Mouse (Mus musculus) WW6 (cell line): Measurements from ENCODE around the gene Ciz1.
A peak's percentile ranks its signal among the peaks of the same experiment; 100 is the strongest.
"Not testable (repeated sequence)": the region's sequence is repeated elsewhere in the genome, so short reads cannot be mapped to it uniquely, and the experiment has no call there.

Source experiments
- DNase-seq: peaks from one replicate; pipeline ENCODE4 v3.0.0-alpha.2; 2013; ENCODE audit warnings: low read depth, low spot score

Ciz1 gene

DNA sequence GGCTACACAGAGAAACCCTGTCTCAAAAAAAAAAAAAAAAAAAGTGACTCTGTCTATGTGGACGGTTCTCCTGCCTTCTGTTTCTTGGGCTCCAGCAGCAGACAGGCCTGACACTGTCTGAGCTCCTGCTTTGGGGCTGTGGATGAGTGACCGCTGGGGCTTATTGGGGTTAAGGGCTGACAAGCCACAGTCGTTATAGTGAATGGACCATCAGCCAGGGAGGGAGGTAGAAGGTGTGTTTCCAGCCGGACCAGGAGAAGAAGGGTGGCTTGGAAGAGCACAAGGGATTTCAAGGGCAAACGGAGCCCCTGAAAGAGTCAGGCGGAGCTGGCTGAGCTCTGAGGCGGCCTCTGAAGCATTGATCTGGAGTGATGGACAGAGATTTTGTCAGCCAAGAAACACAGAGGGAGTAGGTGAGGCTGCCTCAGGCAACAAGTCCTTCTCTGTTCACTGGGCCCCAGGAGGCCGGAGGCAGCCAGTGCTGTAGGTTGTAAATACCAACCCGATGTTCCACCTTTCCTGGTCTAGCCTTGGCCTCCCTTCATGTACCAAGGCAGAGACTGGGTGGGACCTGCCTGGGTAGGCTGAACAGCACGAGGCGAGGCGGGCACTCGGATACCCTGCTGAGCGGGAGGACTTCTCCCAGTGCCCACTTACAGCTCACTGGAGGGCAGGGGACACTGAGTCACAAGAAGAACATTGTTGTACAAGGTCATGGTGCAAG, 7.4 kb upstream of the Ciz1 start:
- no peak for DNase-seq

DNA sequence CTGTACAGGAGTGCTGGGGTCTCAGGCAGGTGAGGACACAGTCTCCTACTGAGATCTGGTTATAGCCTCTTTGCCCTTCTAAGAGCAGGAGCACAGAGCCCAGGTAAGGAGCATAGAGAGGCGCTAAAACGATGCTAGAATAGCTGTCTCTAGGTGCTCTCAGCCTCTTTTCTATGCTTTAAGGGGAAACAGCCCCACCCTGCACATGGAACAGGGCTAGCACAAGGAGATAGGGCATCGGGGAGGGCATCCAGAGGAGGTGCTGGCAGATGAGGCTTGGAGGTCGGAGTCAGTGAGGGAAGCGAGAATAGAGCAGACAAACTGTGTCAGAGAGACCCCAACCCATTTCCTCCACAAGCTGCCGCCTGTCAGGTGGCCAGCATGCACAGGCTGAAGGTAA, 5.1 kb upstream of the Ciz1 start:
- DNase-seq: no peak

DNA sequence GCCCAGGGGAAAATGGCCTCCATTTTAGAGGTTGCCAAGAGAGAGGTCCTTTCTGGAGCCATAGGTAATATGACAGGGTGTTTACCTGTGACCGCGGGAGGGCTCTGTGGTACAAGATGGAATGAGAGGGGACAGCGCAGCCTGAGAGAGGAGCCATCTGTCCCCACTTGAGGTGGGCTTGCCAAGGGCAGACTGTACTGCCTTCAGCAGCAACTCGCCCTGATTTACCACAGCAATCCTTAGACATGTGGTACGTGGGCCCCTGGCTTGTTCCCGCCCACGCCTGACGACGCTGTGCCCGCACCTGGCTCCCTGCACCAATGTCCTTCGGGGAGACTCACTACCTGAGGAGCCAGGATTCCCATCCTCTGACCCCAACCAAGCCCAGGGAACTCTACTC, 3.8 kb upstream of the Ciz1 start:
- DNase-seq: no peak

DNA sequence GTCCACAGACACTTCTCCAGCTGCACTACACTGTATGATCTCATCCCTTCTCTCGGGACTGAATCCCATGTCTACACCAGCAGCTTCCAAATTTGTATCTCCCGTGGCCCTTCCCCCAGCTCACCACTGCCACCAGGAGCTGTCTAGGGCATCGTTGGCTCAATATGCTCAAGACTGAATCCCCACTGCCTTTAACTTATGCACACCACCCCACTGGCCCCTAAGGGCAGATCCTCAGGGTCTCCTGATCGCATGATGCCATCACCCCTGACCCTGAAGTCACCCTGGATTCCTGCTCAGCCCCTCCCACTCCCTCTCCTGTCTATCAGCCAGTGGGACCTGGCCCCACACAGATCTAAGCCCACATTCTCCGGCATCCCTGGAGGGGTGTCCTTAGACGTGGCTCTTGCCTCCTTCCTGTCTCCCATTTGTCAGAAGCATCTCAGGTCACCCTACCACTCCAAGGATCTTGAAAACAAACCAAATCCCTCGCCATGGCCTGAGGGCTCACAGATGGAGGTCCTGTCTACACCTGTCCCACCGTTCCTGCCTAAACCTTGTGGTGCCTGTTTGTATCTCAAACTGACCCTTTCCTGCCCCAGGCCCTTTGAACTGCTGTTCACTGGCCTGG, 2.4 kb upstream of the Ciz1 start:
- no peak for DNase-seq

DNA sequence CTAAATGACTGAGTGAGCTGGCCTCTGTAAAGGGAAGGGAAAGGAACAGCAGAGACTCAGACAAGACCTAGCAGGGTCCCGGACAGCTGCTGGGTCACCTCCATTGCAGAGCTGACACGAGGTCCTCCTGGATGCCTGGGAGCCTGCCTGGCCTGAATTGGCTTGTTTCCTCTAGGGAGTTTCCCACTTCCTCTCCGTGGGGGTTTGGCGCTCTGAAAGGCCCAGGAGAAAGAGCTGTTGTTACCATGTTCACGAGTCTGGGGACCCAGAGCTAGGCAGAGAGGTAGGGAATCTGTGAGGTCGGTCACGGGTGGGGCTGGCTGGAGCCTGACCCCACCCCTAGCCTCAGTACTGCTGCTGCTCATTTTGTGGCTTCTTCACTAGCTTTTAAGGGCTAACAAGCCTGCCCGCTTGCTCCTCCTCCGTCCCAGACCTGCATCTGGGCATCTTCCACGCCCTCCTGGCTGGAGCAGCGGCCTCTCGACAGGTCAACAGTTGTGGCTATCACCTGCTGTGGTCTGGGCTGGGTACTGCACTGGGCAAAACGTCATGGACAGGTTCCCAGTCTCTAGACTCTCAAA, 1.6 kb upstream of the Ciz1 start:
- DNase-seq: no peak

DNA sequence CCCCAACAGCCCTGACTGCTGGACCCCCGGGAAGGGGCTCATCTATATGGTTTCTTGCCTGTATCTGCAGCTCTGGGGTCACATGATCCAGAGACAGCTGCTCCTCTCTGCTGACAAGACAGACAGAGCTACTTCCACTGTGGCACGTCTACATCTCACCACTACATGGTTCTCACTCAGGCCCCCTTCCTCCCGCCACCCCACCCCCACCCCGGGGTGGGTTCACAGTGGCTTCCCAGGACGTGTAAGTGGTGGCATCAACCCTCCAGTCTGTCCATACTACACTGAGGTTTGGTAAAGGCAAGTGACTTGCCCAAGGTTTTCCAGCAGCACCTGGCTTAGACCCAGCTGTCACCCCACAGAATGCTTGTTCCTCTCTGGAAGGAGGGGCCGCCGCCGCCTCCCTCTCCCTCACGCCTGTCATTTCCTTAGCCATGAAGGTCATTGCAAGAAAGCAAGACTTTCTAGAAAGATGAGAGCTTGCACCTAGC, 611 bp upstream of the Ciz1 start:
- DNase-seq: no peak

DNA sequence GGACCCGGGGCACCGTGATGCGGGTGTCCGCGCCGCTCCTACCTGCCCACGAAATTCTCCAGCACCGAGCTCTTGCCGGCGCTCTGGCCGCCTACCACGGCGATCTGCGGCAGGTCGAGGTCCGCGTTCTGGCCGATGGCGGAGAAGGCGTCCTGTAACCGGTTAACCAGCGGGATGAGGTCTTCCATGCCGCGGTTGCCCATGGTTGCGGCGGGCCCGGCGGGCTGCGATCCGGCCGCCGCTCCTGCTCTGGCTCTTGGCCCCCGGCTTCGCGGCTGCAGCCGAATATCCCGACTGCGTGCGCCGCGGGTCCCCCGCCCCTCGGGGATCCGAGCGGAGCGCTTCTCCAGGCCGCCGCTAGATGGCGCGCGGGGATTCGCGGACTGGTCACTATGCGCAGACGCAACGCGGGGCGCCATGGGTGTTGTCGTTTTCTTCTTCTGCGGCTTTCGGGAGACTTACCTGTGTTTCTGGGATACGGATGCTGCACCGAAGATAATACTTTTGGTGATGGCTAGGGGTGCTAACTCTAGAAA, 948 bp downstream of the Ciz1 start, which contains the start of gene Dnm1:
Gene Dnm1, minus strand, starts transcription at position 332 of the 536 bp plus-strand sequence.
- peak; percentile 70 for DNase-seq

DNA sequence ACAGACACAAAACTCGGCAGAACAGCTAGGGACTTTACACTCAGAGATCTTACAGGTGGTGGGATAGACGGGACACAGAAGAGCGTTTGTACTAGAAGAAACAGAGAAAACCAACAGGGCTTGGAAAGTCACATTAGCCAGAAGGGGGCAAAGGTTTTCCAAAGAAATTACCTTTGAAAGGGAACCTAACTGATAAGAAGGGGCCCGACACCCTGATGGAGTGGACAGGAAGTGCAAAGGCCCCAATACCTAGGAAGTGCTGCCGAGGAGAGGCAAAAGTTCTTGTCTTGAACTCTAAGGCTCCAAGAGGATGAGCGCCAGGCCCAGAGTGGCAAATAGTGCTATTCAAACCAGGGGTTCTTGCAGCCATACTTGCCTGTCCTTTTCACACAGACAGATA, 1.7 kb downstream of the Ciz1 start:
- DNase-seq: no peak

DNA sequence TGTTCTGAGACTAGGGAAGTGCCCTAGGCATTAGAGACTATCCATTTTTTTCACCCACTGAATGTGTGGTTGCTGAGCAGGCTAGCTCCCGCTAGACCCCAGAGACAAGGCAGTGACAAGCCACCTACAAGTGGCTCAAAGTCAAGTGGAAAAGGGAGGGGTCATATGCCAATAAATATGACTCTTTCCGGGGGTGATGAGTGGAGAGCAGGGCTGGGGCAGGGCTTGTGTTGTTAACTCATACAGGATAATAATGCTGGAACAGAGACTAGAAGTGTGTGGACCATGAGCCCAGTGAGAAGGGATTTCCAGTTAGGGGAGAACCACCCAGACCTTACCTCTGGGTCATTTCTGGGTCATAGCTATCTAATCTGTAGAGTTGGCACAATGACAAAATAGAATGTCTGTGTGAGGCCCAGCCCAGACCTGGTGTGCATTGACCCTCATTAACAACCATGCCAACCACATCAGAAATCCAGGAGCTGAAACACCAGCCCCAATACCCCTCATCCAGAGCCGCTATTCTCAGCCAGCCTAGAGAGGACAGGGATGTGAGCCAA, 2.3 kb downstream of the Ciz1 start:
- no peak for DNase-seq

DNA sequence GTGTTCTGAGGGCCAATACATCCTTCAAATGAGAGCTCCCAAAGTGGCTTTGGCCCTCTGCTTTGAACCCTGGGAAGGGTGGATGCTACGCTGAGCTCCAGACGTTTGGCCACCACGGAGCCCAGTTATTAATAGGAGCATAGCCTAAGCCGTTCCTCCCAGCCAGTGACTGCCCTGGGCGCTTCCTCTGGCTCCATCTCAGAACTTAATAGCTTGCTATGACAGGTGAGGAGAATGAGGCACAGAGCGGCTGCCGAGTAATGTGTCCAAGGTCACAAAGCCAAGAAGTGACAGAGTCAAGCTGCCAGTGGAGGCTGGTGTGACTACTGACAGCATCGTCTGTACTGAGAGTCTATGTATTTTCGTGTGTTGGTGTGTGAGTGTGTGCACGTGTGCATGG, 4.1 kb downstream of the Ciz1 start:
- no peak for DNase-seq

DNA sequence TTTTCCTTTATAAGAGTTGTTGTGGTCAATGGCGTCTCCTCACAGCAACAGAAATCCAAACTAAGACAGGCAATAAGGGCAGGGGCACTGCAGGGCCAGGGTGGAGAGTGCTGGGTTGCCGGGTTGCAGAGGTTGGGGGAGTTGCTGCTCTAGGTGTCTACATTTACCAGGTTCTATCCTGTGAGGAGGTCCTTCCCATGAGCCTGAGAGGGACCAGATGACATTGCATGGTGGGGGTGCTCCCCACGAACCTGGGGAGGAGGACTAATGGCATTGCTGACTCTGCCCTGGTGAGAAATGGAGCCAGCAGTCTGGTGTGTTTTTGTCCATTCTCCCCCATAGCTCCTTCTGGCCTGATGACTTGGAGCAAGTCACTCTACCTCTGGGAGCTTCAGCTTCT, 5.6 kb downstream of the Ciz1 start:
- DNase-seq: no peak

DNA sequence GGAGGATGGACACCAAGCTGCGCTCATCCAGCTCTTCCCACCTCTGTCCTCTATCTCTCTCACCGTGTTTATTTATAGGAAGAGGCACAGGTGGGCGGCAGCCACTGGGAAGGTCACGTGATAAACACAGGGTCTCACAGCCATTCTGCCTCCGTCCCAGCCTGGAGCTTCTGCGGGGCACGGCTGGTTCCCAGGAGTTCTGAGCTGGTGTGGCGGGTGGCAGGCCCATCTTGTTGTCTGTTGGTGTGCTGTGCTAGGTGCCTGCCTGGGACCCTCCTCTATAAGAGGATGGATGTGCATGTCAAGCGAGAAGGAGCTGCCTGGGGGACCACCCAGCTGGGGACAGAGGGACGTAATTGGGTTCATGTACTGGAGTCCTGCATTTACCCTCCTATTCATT, 6.3 kb downstream of the Ciz1 start:
- no peak for DNase-seq

DNA sequence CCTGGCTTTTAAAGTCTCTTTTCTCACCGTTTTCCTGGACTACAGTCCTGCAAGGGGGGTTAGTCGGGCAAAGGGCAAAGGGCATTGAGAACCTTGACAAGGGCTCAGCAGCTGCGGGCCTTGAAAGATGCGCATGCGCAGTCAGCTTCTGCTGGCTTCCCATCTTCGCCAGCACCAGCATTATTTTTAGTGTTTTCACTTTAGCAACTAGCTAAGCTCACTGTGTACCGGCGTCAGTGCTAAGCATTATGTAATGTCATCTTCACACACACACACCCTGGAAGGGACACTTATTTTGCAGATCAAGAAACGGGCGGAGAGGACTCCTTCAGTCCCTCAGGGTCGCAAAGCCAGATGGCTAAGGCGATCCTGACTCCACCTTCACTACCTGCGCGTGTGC, 8.6 kb downstream of the Ciz1 start:
- DNase-seq: no peak

DNA sequence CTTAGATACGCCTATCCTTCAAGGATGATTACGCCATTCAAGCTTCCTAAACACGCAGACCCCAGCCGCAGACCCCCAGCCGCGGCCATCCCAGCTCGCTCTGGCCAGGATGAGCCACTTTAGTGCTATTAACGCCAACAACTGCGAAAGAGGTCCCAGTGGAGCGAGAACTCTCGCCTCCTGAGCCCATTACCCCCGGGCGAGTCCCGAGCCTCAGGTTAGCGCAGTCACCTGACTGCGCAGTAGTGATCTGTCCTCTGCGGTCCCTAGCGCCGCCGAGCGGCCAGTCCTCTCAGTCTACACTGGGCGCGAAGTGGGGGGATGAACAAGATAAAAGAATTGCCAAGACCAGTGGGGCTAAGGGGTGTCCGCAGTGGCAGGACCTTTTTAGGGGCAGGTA, 9.3 kb downstream of the Ciz1 start:
- DNase-seq: no peak

DNA sequence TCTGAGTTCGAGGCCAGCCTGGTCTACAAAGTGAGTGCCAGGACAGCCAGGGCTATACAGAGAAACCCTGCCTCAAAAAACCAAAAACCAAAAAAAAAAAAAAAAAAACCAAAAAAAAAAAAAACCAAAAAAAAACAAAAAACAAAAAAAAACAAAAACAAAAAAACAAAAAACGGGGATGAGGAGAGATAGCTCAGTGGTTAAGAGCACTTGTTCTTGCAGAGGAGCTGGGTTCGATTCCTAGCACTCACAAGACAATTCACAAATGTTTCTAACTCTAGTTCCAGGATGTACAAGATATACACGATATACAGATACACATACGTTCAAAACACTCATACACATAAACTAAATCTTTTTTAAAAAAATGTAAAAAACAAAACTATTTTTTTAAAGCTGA, 10.1 kb downstream of the Ciz1 start:
- not testable (repeated sequence) for DNase-seq

DNA sequence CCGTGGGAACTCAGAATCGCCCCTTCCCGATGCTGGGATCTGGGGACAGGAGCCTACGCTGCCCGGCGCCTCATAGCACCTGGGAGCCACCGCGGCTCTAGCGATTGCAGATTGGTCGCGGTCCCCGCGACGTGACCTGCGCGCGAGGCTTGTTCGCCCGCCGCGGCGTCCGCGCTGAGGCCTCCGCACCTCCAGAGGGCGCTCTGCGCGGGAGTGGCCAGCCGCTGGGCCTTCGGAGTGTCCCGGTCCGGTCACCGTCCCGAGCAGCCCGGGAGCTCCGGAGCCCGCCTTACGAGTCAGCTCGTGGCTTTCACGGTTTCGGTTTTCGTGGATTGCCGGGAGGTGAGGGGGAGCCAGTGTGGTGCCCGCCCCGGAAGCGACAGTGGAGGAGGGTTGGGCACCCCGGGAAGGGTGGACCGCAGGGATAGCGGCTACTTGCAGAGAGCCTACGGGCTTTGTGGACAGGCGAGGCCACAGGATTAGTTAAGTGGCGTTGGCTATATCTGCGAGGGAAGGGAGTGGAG, 10.8 kb downstream of the Ciz1 start:
- no peak for DNase-seq

DNA sequence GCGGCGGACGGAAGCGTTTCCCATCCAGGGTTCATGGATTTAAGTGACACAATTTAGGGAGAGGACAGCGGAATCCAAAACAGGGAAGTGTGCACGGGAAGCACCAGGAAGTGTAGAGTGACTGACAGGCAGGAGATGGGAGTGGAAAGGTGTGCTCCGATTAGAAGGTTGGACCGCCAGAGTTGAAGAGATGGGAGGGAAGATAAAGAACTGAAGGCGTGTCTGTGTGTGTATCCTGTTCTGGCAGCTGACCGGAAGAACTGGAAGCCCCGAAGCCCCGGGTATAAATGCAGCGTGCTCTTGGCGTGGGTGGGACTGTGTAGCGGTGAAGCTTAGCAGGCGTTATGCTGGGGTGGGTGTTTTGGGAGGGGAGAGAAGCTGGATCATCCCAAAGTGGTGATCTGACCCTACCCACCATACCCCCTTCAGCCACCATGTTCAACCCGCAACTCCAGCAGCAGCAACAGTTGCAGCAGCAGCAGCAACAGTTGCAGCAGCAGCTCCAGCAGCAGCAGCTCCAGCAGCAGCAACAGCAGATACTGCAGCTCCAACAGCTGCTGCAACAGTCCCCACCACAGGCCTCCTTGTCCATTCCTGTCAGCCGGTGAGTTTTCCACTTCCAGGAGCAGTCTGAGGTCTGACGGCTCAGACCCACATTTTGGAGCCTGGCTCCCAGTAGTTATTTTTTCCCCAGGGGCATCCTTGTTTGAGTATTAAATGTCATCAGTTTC, 11.4 kb downstream of the Ciz1 start:
- no peak for DNase-seq

DNA sequence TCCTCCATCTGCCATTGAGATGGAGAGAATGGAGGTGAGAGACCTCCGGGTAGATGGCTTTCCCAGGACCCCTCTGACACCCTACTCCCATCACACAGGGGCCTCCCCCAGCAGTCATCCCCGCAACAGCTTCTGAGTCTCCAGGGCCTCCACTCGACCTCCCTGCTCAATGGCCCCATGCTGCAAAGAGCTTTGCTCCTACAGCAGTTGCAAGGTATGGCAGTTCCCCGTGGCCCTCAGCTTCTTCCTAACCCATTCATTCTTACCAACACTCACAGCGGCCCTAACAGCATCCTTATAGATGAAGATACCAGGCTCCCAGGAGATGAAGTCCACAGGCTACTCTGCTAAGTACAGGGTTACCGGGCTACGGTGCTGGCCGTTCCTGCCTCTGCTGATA, 12.0 kb downstream of the Ciz1 start:
- no peak for DNase-seq

DNA sequence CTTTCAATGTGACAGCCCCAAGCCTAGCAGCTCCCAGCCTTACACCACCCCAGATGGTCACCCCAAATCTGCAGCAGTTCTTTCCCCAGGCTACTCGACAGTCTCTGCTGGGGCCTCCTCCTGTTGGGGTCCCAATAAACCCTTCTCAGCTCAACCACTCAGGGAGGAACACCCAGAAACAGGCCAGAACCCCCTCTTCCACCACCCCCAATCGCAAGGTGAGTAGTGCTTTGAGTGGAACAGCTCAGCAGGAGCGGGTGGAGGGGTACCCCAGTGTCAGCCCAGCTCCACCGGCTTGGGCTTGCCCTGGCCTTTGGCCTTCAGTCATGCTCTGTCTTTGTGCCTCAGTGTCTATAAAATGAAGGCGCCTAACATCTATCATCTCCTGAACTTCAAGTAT, 15.2 kb downstream of the Ciz1 start:
- DNase-seq: no peak

DNA sequence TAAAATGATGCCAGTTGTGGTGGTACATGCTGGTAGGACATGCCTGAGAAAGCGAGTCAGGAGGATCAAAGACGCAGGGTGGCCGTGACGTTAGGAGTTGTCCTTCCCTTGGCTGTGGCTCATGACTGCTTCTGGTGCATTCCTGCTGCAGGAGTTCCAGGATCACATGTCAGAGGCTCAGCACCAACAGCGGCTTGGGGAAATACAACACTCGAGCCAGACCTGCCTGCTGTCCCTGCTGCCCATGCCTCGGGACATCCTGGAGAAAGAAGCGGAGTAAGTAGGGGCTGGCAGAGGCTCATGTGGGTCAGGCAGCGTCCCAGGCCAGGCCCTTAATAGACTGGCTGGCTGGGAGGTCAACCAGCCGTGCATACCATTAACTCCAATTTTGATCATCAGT, 22.1 kb downstream of the Ciz1 start:
- DNase-seq: no peak

DNA sequence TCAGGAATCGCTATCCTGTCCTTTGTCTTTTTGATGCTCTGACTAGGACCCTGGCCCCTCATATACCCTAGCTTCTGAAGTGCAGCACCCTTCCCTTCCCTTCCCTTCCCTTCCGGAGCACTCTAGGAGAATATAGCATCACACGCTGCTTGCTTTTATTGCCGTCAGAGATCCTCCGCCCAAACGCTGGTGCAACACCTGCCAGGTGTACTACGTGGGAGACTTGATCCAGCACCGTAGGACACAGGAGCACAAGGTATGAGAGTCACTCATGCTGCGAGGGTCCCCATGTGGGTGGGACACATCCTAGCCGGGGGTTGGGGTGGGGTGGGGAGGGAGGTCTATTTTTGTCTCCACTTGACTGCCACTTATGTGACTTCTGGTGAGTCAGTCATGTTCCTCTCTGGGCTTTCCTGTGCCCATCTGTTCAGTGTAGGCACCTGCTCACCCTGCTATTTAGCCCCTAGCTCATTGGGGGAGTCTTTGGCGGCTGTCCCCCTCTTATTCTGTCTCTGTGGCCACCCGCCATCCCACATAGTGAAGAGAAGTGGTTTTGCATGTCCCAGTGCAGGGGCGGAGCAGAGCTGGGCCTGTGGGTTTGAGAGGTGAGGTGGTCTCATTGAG, 23.3 kb downstream of the Ciz1 start:
- DNase-seq: no peak
